Mouse (Mus musculus): ENCODE data around the gene Alcam.

GRCm38 (mm10) chr16:52470226-52470625, 16.4 kb upstream of the Alcam start:
- TF ChIP-seq MYB (IDR thresholded peaks at IDR 0.05; ENCODE audit: low read depth, low read length): no peak
- no peak for TF ChIP-seq CTCF (IDR thresholded peaks at IDR 0.05 in 2 of 3, conservative IDR thresholded peaks at IDR 0.05 in 1 of 3; ENCODE audit: control insufficient read depth in 1 of 3, insufficient read depth in 1 of 3, low read depth in 2 of 3, low read length in 3 of 3, poor library complexity in 1 of 3, severe bottlenecking in 1 of 3)
- no peak for TF ChIP-seq ZKSCAN1 (IDR thresholded peaks at IDR 0.05; ENCODE audit: low read depth, low read length)
- no peak for TF ChIP-seq ETS1 (IDR thresholded peaks at IDR 0.05; ENCODE audit: low read depth, low read length)
- no peak for TF ChIP-seq TCF12 (IDR thresholded peaks at IDR 0.05; ENCODE audit: low read depth, low read length)
- TF ChIP-seq ZC3H11A (IDR thresholded peaks at IDR 0.05; ENCODE audit: low read depth, low read length): no peak
